Mouse (Mus musculus): ENCODE data around the gene Igtp. TPM values are rescaled to one million over a fixed set of nuclear protein-coding genes. Genes with fewer than 3 reads are reported as not detected.
"Not testable (repeated sequence)": the region's sequence is repeated elsewhere in the genome, so short reads cannot be mapped to it uniquely, and the experiment has no call there.

The Igtp gene
- polyA plus RNA-seq (2016; fragmentation: Nextera tagmentation; extraction: Ambion mirVana): 1.0 and 2.0 TPM in 2 replicates

DNA sequence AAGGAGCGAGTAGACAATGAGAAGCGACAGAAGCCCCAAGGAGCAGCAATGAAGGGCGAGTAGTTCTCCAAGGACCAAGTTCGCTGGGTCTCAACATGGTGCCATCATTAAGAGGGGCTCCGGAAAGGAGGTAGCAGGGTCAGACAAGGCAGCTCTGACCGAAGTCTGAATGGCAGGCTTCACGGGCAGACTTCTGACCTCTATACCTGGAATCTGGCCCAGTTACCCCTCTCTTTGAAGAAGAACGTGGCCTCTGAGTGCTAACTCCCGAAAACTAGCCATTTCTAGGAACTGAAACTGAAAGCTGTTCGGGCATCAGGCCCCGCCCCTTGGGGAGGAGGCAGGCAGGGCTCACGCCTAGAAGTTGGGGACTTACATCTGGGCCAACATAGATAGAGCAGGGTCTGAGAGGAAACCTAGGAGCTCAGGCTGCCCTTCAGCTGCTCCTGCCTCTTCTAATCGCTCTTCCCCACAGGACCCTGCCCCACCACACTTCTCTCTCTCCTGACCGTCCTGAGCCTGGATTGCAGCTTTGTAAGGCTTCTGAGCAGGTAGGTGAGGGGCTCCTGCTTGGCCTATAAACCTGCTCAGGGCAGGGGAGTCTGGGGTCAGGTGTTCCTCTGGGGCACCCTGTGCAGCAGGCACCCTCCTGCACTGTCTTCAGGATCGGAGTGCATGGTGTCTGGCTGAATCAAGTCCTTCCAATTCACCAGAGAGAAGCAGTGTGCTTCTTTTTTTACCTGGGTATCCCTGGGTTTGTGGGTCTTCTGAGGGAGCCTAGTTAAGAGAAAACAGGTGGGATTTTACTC, at the start of gene Igtp, which contains the start of gene Irgm2:
TSS of gene Igtp (plus strand) at position 328 of the 809 bp plus-strand sequence.
TSS of gene Irgm2 (plus strand) at position 390 of the 809 bp plus-strand sequence.
- H3K36me3 ChIP-seq; H3K4me1 ChIP-seq; H3K27me3 ChIP-seq (ENCODE audit: low read depth, poor library complexity, severe bottlenecking); H3K9me3 ChIP-seq (replicated peaks): not testable (repeated sequence)
- H3K4me3 ChIP-seq: peak within 1 kb of the TSS; percentile 58
- WGBS: 15% methylated on average over 14 of the region's 15 CpGs
- peak within 1 kb of the TSS; percentile 74 for H3K27ac ChIP-seq (replicated peaks)
- DNase-seq (ENCODE audit: low spot score): peak; percentile 43

DNA sequence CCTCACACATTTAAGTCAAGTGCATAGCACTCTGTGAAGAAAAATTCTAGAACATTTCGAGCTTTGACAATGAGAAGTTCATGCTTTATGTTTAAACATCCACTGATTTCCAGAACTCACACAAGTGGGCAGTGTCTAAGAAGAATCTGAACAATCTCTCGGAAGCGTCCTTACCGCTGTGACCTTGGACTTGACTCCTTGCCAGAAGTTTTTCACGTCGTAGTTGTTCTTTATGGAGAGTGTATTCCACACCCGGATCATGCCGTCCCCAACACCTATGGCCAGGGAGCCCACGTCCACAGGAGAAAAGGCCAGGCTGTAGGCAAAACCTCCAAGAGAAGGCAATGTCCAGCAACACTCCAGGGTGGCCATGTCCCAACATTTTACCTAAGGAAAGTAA, 43.9 kb upstream of the Igtp start:
- no peak overlapping the region for H3K27ac ChIP-seq (replicated peaks)
- no peaks in the 10 kb centered on the region for H3K27me3 ChIP-seq (ENCODE audit: low read depth, poor library complexity, severe bottlenecking)
- WGBS: 95% methylated on average over 9 of the region's 9 CpGs
- no peak overlapping the region for H3K4me3 ChIP-seq
- H3K4me1 ChIP-seq: no peaks in the 10 kb centered on the region
- H3K36me3 ChIP-seq: peaks cover 98% of the 10 kb centered on the region
- DNase-seq (ENCODE audit: low spot score): no peak
- H3K9me3 ChIP-seq (replicated peaks): no peaks in the 10 kb centered on the region

DNA sequence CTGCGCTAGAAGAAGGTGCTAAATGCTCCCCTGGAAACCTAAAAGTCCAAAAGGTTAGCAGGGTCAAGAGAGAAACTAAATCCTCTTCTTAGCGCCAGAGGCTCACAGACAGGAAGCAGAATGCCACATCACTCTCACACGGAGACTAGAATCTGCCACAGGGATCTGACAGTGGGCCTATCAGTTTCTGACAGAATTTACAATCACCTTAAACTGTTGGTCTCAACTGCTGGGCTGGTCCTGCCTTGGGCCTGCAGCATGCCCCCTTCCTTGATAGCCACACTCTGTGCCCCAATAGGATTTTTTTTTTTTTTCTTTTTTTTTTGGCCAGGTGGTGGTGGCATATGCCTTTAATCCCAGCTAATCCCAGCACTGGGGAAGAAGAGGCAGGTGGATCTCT, 42.5 kb upstream of the Igtp start:
- no peaks in the 10 kb centered on the region for H3K9me3 ChIP-seq (replicated peaks)
- no peak overlapping the region for H3K27ac ChIP-seq (replicated peaks)
- H3K4me1 ChIP-seq: no peaks in the 10 kb centered on the region
- H3K27me3 ChIP-seq (ENCODE audit: low read depth, poor library complexity, severe bottlenecking): no peaks in the 10 kb centered on the region
- no peak overlapping the region for H3K4me3 ChIP-seq
- 86% methylated on average over 3 of the region's 3 CpGs for WGBS
- no peak for DNase-seq (ENCODE audit: low spot score)
- peaks cover 98% of the 10 kb centered on the region for H3K36me3 ChIP-seq

DNA sequence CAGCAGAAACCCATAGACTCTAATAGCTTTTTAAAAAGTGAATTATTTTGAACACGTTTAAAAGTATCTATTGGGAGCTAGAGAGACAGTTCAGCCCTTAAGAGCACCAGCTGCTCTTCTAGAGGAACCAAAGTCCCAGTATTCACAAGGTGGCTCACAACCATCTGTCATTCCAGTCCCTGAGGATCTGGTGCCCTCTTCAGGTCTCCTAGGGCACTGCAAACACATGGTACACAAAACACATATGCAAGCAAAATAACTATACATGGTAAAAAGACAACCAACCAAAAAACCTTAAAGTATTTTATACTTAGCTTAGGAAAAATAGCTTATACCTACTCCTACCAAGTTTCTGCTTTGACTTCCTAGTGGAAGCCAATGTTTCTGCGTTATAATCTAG, 34.3 kb upstream of the Igtp start:
- Histone ChIP-seq H3K27me3 (ENCODE audit: low read depth, poor library complexity, severe bottlenecking) (no peaks in the 10 kb centered on the region), H3K27ac (replicated peaks) (no peak overlapping the region), H3K4me1 (peaks cover 11% of the 10 kb centered on the region), H3K9me3 (replicated peaks) (no peaks in the 10 kb centered on the region; the same call in 1 of the 2 replicates), H3K36me3 (peaks cover 67% of the 10 kb centered on the region), H3K4me3 (no peak overlapping the region)
- WGBS: 93% methylated on average over 2 of the region's 2 CpGs
- no peak for DNase-seq (ENCODE audit: low spot score)

DNA sequence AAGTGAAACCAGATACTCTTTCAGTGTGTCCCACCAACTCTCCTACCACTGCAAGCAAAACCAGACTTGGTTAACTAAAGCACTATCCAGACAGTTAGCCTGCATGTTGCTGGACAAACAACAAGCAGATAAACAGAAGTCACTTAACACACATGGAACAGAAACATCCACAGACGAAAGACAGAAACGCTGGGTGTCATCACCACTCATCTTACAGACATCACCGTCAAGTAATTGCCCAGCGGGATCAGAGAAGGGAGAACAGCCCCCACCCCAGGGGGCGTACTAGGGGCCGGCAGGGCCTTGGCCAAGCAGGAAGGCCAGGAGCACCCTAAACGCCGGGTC, 31.6 kb upstream of the Igtp start:
- peaks cover 24% of the 10 kb centered on the region for H3K4me1 ChIP-seq
- 0% methylated on average over 8 of the region's 8 CpGs for WGBS
- H3K9me3 ChIP-seq (replicated peaks): no peaks in the 10 kb centered on the region; the same call in 1 of the 2 replicates
- peak overlapping the region; percentile 85 for H3K27ac ChIP-seq (replicated peaks)
- H3K27me3 ChIP-seq (ENCODE audit: low read depth, poor library complexity, severe bottlenecking): no peaks in the 10 kb centered on the region
- H3K36me3 ChIP-seq: peaks cover 40% of the 10 kb centered on the region
- H3K4me3 ChIP-seq: peak overlapping the region; percentile 71
- DNase-seq (ENCODE audit: low spot score): no peak

DNA sequence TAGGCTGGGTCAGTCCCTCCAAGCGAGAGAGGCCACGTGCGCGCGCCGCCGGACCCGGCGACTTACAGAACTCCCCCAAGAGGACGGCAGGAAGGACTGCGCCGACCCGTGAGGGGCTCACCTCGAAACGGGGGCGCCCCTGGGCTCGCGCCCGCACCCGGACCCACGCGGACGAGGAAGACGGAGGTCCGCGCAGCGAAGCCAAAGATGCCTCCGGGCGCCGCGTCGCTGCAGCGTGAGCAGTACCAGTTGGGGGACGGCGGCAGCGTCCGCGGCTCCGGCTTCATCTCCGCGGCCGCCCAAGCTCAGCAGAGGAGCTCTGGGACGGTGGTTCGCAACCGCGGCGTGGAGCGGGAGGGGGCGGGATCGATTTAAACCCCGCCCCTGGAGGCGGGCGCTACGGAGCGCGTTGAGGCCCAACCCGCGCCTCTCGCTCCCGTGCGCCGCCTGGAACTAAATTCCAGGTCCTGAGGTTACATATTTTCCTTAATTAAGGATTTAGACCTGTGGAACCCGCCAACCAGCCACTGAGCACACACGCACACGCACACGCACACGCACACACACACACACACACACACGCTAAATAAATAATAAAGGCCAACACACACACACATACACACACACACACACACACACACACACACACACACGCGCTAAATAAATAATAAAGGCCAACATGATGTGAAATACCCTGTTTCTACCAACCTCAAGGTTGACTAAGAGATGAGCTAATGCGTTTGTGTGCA, 31.0 kb upstream of the Igtp start, which contains the start of gene Gemin5:
TSS of gene Gemin5 (minus strand) at position 373 of the 749 bp plus-strand sequence.
- peaks cover 40% of the 10 kb centered on the region for H3K36me3 ChIP-seq
- 1% methylated on average over 59 of the region's 71 CpGs for WGBS
- DNase-seq (ENCODE audit: low spot score): peak; percentile 86
- H3K4me1 ChIP-seq: peaks cover 26% of the 10 kb centered on the region
- no peaks in the 10 kb centered on the region; the same call in 1 of the 2 replicates for H3K9me3 ChIP-seq (replicated peaks)
- peak within 1 kb of the TSS; percentile 71 for H3K4me3 ChIP-seq
- peak within 1 kb of the TSS; percentile 85 for H3K27ac ChIP-seq (replicated peaks)
- no peaks in the 10 kb centered on the region for H3K27me3 ChIP-seq (ENCODE audit: low read depth, poor library complexity, severe bottlenecking)

DNA sequence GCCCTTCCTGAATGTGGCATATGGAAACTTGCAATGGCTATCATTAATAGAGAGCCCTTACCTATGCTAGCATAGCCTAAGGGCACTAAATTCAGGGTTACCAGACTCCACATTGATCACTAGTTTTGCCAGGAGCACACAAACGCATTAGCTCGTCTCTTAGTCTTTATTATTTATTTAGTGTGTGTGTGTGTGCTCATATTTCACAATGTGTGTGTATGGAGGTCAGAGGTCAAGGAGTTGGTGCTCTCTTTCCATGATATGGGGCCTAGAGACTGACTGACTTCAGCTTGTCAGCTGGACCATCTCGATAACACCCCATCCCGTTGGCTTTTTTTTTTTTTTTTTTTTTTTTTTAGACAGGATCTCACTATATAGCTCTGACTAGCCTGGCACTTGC, 29.7 kb upstream of the Igtp start:
- Histone ChIP-seq H3K4me1 (peaks cover 26% of the 10 kb centered on the region), H3K36me3 (peaks cover 40% of the 10 kb centered on the region), H3K9me3 (replicated peaks) (no peaks in the 10 kb centered on the region; the same call in 1 of the 2 replicates), H3K27ac (replicated peaks) (no peak overlapping the region), H3K4me3 (no peak overlapping the region), H3K27me3 (ENCODE audit: low read depth, poor library complexity, severe bottlenecking) (no peaks in the 10 kb centered on the region)
- 87% methylated on average over 4 of the region's 4 CpGs for WGBS
- no peak for DNase-seq (ENCODE audit: low spot score)

DNA sequence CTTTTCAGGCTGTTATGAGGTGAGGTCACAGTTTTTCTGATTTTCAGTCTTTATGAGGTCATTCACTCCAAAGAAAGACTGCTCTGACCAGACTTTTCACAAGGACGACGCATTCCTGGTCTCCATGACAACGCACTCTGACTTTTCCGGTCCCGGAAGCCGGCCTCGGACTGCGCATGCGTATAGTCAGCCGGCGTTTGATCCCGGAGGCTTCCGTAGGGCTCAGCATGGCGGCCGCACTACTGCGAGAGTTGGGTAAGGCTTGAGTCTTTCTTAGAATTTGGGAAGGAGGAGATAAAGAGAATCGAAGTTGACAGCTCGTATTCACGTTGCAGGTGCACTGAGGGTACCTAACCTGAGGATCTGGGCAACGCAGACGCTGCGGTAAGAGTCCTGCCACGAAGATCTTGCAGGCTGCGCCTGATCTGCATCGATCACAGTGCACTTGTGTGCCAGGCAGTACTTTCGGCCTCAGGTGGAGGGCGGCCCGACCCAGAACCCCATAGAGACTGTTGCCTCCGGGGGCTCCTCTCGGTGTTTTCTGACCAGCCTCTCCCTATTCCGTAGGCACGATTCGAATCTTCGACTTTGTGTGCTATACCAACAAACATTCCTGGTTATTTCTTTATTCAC, 27.8 kb upstream of the Igtp start, which contains the start of gene Mrpl22:
TSS of gene Mrpl22 (plus strand) at position 203 of the 633 bp plus-strand sequence.
- Histone ChIP-seq H3K36me3 (peaks cover 40% of the 10 kb centered on the region), H3K27ac (replicated peaks) (peak within 1 kb of the TSS; percentile 87), H3K9me3 (replicated peaks) (no peaks in the 10 kb centered on the region), H3K27me3 (ENCODE audit: low read depth, poor library complexity, severe bottlenecking) (no peaks in the 10 kb centered on the region), H3K4me1 (peaks cover 26% of the 10 kb centered on the region), H3K4me3 (peak within 1 kb of the TSS; percentile 80)
- under 1% methylated on average over 34 of the region's 34 CpGs for WGBS
- DNase-seq (ENCODE audit: low spot score): peak; percentile 97

DNA sequence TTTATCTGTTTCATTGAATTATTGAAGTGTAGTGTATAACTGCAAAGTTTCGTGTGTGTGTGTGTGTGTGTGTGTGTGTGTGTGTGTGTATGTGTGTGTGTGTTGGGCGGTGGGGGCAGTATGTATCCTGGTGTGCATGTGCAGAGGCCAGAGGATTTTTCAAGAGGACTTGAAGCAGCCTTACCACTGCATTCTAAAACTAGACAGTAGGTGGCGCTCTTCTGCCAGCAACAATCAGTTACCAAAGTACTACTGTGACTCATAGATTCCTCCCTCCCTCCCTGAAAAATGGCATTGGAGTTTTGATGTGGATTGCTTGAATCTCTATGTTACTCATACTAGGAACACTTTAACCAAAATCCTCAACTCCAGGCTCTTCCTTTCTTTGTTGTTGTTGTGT, 19.8 kb upstream of the Igtp start:
- Histone ChIP-seq H3K27ac (replicated peaks) (no peak overlapping the region), H3K4me1 (no peaks in the 10 kb centered on the region), H3K4me3 (no peak overlapping the region), H3K36me3 (peaks cover 66% of the 10 kb centered on the region), H3K27me3 (ENCODE audit: low read depth, poor library complexity, severe bottlenecking) (no peaks in the 10 kb centered on the region), H3K9me3 (replicated peaks) (no peaks in the 10 kb centered on the region)
- DNase-seq (ENCODE audit: low spot score): peak; percentile 57
- 30% methylated on average over 3 of the region's 3 CpGs for WGBS

DNA sequence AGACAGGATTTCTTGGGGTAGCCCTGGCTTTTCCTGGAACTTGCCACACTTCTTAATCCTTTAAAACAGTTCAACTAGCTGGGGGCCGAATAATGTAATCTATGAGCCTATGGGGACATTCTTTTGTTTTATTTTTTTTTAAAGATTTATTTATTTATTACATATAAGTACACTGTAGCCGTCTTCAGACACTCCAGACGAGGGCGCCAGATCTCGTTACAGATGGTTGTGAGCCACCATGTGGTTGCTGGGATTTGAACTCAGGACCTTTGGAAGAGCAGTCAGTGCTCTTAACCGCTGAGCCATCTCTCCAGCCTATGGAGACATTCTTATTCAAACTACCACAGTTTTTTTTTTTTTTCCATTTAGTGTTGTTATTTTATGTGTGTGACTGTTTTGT, 19.4 kb upstream of the Igtp start:
- peaks cover 62% of the 10 kb centered on the region for H3K36me3 ChIP-seq
- DNase-seq (ENCODE audit: low spot score); H3K4me3 ChIP-seq; H3K27me3 ChIP-seq (ENCODE audit: low read depth, poor library complexity, severe bottlenecking); H3K27ac ChIP-seq (replicated peaks); H3K9me3 ChIP-seq (replicated peaks); H3K4me1 ChIP-seq: not testable (repeated sequence)
- 92% methylated on average over 6 of the region's 6 CpGs for WGBS

DNA sequence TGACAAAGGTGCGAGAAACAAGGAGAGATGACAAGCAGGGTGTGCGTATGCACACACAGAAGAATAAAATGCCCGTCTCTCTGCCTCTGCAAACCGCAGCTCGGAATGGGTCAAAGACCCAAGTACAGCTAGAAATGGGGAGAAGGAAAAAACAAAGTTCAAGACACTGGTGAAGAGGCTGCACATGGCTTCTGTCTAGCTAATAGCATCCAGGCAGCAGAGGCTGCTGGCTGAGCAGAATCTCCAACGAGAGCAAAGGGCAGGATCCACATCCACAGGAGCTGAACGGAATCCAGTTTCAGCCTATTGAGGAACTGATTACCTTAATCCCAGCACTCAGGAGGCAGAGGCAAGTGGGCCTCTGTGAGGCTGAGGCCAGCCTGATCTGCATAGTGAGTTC, 18.6 kb upstream of the Igtp start:
- H3K4me1 ChIP-seq: no peaks in the 10 kb centered on the region
- H3K27me3 ChIP-seq (ENCODE audit: low read depth, poor library complexity, severe bottlenecking): no peaks in the 10 kb centered on the region
- no peak overlapping the region for H3K4me3 ChIP-seq
- H3K27ac ChIP-seq (replicated peaks): no peak overlapping the region
- H3K9me3 ChIP-seq (replicated peaks): no peaks in the 10 kb centered on the region
- DNase-seq (ENCODE audit: low spot score): no peak
- WGBS: 90% methylated on average over 7 of the region's 7 CpGs
- H3K36me3 ChIP-seq: peaks cover 54% of the 10 kb centered on the region

DNA sequence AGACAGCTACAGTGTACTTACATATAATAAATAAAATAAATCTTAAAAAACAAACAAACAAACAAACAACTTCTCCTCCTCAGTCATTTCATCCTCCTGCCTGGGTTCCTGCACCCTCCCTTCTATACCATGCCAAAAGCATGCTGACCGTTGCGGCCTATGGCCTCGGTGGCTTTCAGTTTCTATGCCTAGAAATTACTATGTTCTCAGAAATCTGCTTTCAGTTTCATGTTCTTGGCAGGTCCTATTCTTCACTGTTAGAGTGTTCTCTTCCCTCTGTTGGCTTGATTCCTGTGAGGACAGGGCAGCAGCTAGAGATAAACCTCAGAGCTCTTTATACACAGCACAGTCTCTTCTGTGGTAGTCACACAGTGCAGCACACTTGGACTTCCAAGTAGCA, 15.8 kb upstream of the Igtp start:
- Histone ChIP-seq H3K4me3 (no peak overlapping the region), H3K4me1 (no peaks in the 10 kb centered on the region), H3K9me3 (replicated peaks) (no peaks in the 10 kb centered on the region), H3K27ac (replicated peaks) (no peak overlapping the region), H3K27me3 (ENCODE audit: low read depth, poor library complexity, severe bottlenecking) (no peaks in the 10 kb centered on the region), H3K36me3 (peaks cover 26% of the 10 kb centered on the region)
- DNase-seq (ENCODE audit: low spot score): no peak
- WGBS: 93% methylated on average over 3 of the region's 3 CpGs
